Mouse (Mus musculus) spleen, postnatal 10 days (tissue): Measurements from ENCODE around the gene Hydin.
"Not testable (repeated sequence)": the region's sequence is repeated elsewhere in the genome, so short reads cannot be mapped to it uniquely, and the experiment has no call there.

Source experiments
- DNase-seq, 2 experiments: peaks; one replicate each; pipeline ENCODE4 v3.0.0; 2021 to 2022; ENCODE audit warnings: low spot score in 2 of 2

The Hydin gene

DNA sequence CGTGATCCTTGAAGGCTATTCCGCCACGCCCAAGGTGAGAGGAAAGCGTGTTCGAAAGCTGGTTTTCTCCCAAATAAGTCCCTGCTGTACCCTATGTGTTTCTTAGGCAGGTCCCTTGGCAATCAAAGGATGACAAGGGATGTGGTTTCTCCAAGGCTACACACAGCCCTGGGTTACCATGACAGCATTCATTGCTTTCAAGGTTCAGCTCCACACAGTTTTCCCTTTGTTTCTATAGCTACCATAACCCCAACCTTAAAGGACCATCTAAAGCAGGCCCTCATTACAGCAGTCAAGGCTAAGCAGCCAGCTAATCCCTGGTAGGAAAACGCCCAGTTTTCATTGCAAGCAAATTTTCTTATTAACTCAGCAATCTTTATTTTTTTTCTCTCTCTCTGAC is 183.7 kb downstream of the Hydin start:
- no peak for DNase-seq

DNA sequence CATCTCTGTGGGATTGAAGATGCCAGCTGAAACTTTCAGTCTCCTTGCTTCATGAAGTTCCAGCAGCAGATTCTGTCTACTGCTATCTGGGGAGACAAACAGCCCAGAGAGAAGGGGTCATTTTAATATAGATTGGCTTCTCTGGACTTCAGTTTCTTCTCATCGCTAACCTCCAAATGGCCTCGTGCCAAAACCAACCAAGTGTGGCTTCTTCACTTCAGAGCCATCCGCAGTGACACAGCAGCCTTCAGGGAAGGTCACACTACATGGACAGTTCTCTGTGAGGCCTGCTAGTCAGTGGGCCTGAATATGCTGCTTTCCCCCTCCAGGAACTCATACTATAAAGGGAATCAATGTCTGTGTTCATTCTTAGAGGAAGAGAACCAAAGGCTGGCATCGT is 187.7 kb downstream of the Hydin start:
- no peak for DNase-seq

DNA sequence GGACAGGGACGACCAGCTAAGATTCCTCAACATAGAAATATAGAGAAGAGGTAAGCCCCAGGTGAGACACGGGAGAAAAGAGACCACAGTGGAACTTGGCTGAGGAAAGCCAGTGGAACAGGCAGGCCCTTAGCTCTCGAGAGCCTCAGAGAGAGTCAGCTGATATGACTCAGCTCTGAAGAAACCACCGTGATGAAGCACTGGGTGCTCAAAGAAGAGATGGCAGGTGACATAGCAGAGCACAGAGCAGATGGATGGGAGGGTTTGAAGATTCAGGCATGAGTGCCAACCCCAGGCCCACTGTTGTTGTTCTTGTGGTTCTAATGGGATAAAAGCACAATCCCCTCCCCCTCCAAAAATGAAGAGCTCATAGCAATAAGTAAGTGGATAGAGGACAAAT is 190.6 kb downstream of the Hydin start:
- no peak for DNase-seq

DNA sequence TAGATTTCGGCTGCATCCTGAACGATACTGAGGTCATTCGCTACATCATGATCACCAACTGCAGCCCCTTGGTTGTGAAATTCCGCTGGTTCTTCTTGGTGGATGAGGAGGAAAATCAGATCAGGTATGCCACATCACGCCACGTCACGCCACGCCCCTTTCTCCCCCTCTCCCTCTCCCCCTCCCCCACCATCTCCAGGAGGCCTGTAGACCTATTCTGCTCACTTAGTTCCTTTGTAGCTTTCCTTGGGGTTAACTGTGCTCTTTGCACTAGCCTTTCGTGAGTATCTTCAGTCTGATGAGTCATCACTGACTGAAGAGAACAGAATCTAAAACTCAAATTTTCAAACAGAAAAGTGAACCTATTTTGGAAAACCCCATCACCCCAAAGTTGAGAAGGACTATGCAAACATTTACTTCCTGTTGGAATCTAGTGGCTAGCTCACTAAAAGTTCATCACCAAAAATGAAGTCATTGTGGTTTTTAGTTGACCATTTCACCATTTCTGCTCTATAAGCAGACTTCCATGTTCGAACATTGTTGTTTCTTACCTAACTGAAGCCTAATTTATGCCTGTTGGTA is 195.9 kb downstream of the Hydin start:
- DNase-seq = no peak

DNA sequence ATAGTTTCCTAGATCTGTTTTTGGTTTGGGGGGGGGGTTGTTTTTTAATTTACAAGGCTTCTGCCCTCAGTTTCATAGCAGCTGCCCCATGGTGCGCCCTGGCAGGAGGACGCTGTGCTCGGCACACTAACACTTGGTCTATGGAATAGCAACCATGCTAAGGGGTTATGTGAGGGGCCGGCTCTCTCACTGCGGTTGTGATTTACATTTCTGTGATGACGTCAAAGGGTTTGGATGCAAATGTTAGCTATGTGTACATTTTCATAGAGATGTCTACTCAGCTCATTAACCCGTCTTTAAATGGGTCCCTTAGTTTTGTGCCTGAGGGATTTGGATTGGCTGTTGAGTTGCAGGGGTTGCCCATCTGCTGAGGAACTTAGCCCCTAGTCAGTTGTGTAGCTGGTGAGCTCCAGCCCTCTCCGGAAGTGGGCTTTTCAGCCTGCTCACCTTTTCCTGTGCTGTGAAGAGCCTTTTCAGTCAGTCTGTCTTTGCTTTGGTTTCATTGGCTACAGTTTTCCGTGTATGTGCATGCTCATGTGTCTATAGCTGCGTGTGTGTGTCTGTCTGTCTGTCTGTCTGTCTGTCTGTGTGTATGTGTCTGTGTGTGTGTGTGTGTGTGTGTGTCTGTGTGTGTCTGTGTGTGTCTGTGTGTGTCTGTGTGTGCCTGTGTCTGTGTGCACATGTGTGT is 197.1 kb downstream of the Hydin start:
- DNase-seq = no peak

DNA sequence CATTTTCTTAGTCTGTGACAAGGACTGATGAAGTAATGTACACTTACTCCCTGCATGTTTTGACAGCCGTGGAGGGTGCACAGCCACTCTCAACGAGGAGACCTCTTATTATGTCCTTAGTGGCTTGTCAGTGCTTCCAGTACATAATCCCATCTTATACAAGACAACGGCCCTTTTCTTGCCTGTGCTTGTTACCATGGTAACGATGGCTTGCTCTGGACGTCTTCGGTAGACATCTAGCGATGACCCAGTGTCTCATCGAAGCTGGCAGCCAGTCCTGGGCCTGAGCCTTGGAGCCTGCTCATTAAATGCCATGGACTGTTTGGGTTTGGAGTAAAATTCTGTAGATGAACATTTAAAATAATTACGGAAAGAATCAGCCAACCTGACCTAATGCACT is 198.8 kb downstream of the Hydin start:
- no peak for DNase-seq

DNA sequence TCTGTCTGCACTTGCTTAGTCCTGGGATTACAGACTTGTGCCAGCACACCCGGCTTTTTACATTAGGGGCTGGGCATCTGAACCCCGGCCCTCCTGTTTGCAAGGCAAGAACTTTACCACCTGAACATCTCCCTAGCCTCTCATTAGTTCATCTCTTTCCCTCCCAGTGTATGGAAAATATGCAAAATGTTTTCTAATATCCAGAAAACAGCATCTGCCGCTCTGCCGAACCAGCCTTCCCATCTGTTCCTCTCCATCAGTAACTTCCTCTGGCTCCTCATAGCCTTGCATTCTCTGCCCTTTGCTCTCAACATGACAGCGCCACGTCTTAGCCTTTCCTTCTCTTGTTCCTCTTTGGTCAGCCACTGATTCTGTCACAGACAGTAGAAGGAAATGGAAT is 210.5 kb downstream of the Hydin start:
- DNase-seq = no peak

DNA sequence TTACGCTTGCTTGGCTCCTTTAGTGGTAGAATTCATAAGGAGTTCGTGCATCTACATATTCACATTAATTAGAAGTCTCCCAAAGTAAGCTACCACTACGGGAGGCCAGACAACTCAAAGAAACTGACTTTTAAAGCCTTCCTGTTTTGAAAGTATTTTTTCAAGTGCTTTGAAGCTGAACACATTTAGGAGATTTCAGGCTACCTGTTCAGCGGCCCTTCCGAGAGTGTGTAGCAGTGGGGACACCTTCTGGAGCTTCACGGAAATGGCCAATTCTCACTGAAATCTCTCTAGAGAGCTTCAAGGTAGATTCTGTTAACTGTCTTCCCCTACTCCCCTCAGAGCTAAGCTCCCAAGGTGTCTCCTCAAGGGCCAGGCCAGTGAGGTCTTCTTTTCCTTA is 211.8 kb downstream of the Hydin start:
- no peak for DNase-seq

DNA sequence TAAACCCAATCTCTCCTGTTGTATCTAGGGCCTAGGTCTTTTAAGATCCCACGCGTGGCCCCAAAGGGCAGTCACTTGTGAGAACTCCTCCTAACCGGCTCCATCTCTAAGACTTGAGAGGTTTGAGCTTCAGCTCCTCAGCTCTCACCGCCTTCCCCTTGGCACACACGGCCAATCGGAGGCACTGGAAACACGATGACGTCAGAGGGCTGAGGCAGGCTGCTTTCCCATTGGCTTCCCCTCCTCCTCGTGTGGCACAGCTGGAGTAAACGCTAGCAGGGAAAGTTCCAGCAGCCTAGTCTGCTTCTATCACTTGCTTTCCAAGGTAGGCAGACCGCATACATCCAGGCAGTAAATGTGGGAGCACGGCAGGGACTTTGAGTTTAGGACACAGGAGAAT is 212.6 kb downstream of the Hydin start:
- no peak for DNase-seq

DNA sequence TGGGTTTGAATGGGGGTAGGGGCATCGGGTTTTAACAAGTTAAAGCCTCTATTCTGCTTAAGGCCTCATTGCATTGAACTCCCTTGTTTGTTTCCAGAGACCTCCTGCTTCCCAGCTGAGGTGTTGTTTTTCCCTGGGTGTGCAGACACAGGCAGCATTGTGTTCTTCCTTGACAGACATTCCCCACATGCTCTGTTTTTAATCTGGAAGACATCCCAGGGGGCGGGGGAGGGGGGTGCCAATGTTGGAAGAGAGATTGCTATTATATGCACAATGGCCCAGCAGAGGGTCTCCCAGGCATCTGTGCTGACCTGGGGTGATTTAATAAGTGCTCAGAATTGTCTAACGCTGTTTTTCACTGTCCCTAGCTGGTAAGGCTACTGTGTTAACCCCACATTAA is 215.5 kb downstream of the Hydin start:
- no peak for DNase-seq

DNA sequence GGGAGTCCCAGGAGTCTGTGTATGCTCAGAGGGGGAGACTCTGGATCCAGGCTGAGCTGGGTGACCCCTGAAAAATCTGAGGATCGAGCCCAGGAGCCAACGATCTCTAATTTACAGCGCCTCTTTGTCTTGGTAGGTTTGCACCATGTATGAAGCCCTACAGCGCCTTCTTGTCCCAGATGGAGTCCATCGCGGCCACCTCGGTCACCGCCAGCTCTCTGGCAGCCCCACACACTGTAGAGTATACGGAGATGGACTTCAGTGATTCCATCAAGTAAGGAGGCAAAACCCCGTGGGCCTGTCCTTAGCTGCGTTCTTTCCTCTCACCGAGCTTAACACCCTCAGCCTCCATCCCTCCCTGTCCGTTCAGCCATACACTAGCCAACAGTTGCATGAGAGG is 218.5 kb downstream of the Hydin start:
- no peak for DNase-seq

DNA sequence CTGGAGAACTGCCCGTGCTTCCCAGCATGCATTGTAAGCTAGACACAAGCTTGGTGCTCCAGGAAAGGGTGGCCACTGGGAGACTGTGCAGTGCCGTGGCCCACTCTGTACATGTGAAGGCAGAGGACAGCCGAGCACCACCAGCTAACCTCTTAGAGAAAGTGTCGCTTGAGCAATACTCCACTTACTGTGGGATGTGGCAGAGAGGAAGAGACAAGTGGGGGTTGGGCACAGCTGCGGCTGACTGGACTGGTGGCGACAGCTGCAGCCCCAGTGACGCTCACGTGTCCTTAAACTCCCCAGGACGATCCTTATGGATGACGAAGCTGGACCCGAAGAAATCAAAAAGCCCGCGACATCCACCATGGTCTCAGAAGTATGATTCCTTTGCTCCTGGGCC is 219.2 kb downstream of the Hydin start:
- no peak for DNase-seq

DNA sequence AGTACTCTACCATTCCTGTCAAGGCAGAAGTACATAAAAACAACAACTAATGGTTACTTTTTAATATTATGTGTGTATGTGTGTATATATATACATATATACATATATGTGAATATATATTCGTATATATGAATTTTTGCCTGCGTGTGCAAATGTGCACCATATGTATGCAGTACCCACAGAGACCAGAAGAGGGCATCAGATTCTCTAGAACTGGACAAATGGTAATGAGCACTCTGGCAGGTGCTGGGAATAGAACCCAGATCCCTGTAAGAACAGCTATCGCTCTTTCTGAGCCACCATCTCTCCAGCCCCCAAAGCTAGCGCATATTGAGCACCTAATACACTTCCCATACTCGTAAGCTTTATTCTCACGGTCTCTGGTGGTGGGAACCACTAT is 220.9 kb downstream of the Hydin start:
- no peak for DNase-seq

DNA sequence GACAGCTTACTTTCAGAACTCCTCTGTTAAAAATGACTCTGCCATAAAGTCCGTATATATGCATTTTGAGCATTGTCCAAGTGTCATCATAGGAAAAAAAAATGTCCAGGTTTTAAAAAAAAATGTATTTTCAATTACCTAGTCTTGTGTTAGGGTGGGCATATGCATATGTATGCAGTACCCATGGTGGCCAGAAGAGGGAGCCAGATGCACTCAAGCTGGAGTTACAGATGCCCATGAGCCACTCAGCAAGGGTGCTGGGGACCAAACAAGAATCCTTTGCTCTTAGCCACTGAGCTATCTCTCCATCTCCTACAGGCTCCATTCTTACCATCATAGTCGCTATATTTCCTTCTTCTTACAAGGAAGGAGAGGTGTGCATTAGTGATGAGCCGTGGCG is 222.6 kb downstream of the Hydin start:
- peak in 1 of 2 experiments; percentile 26 for DNase-seq

DNA sequence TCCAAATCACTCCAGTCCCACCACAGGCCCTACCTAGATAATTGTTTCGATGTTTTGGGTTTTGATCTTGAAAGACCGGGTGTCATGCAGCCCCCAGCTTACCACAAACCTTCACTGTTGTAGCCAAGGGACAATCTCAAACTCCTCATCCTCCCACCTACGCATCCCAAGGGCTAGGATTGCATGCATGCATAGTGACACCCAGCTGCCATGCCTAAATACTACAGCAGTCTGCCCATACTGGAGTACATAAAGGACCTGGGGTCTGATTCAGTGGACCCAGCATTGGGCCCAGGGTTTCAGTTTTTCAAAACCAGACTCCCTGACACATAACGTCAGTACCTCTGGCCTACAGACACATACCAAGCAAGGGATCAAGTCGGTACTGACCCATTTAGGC is 224.3 kb downstream of the Hydin start:
- no peak for DNase-seq

DNA sequence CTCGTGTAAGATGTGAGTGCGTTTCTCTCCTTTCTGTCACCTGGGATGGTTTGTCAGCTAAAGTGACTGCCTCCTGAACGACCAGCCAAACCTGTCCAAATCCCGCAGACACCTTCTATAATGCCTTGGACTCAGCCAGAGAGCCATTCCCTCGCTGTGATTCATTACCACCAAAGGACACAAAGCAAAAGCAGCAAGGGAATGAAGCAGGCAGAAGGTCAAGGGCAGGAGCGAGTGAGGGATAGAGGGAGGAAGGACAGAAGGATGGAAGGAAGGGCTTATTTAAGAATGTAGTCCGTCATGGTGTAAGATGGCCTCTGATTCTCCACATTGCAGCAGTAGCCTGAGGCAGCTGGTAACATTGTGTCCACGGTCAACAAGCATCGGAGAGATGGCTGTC is 229.5 kb downstream of the Hydin start:
- no peak for DNase-seq

DNA sequence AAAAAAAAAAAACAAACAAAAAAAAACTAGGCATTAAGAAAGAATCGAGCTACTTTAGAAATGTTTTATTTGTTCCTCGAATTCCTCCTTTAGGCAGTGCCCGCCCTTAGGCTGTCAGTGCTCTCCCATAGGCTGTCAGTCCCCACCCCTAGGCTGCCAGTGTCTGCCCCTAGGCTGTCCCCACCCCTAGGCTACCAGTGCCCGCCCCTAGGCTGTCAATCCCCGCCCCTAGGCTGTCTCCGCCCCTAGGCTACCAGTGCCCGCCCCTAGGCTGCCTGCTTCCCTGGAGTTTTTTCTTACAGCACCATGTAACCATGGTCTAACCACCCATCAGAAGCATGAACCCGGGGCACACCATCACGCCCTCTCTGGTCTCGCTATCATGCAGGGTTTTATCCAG is 233.5 kb downstream of the Hydin start:
- no peak for DNase-seq

DNA sequence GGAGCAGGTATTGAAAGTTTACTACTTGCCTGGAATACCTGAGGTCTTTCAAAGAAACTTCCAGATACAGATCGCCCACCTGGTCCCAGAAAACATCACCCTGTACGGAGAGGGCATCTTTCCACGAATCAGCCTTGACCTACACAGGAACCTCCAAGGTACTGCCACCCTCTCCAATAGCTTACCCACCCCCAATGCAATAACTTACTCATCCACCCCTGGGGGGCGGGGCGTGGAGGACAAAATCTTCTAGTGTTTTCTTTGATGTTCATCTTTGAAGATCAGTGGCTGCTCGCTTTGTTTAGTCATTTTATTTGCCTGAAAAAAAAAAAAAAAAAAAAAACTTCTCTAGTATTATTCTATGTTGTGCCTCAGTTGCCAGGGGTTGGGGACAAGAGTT is 233.9 kb downstream of the Hydin start:
- no peak for DNase-seq

DNA sequence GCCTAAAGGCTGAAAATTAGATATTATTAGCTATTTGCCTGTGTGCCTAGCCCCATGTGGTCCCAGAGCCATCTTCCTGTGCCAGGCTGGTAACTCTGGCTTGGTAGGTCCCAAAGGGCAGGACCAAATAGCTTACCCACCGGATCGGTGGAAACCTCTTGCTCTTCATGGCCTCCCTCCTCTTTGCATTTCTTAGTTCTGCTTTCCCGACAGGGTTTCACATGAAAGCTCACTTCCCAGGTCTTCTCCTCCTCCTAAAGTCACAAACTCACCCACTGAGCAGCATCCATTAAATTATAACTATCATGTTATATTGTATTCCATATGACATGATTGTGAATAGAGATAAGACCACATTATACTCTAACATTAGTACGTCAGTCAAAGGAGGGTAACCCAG is 234.6 kb downstream of the Hydin start:
- no peak for DNase-seq

DNA sequence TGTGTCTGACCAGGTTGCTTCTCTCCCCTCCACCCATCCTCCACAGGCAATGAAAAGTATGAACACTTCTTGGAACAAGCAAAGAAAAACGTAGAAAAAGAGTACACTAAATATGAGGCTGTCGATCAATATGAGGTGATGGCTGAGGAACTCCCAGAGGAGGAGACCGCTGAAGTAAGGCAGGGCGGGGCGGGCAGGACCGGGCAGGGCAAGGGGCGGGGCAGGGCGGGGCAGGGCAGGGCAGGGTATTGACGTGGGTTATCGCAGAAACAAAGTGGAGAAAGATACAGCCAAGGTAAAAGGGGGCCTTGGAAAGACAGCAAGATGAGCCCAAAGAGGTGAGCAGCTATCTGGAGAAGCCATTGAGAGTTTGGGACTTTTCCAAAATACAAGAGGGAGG is 236.1 kb downstream of the Hydin start:
- DNase-seq = no peak

DNA sequence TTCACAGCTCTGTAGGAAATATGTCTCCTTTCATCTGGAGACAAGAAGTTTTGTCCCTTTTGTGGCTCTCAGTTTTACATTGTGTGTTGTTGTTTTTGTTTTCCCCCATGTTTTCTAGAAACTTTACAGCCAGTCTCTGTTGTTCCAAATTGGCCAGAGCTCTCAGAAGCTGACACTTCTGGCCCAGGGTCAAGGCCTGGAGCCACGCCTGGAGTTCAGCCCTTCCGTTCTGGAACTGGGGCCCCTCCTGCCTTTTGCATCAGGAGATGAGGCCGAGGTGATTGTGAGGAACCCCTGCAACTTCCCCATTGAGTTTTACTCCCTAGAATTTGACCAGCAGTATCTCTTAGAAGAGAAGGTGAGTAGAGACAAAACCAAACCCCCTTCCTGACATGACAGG is 242.0 kb downstream of the Hydin start:
- DNase-seq = no peak

DNA sequence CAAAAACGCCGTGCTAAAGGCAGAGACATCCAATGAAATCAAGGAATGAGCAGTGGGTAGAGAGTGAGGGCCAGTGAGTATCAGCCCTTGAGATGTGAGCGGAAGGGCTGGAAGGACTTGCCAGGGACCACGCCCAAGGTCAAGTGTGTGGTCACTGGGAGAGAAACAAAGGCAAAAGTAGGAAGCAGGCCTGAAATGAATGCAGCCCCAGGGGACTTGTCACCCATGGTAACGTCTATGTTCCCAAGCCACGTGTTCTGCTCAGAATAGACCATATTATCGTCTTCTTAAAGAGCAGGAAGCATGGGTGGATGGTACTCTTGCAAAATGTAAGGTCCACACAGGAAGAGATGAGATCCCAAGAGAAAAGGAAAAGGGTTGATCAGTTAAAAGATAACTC is 253.0 kb downstream of the Hydin start:
- no peak for DNase-seq

DNA sequence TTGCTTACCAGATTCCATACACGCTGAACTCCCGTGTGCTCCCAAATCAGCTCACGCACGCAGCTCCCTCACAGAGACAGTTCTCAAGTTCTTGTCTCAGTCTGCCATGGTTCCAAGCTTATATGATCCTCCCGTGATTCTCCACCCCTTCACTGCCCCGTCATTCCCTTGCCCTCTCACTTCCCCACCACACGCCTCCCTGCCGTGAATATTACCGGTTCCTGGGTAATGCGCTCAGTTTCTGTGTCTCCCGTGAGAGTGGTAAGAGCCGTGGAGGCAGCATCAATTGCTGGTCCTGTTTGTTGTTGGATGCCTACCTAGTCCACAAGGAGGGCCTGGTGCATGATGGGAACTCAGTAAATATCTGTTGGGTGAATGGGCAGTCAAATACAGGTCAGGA is 255.1 kb downstream of the Hydin start:
- DNase-seq = no peak

DNA sequence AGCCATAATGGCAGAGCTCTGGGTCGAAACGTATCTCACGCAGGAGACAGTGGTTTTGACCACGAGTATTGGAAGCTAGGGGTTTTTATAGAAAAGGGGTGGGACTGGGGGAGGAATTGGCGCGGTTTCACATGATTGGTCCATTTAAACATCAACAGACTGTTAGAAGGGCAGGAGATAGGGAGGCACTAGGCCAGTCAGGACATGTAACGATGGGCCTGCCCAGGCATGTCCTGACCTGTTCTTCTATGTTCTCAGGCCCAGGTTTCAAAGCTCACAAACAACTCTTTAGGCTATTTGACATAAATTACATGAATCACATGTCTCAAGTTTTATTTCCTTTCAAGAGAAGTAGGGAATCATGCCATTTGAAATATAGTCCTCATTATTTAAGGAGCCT is 255.7 kb downstream of the Hydin start:
- not testable (repeated sequence) for DNase-seq
